7 mouse cellular contexts compared by ENCODE assay signal in genomic region chr2:143207191-143207590, GRCm38 (mm10).
A peak's percentile ranks its signal among the peaks of the same experiment; 100 is the strongest.
DNase-seq lines count a peak whose midpoint lies in the region; ATAC-seq and TF ChIP-seq lines count a peak whose summit lies in the region.

No protein-coding gene starts in this region.

- H3K4me3 ChIP-seq in liver, postnatal 0 days (ENCODE audit: low read depth, low read length): no peak overlapping the region
- no peak overlapping the region for H3K4me3 ChIP-seq in liver, embryonic 11.5 days (ENCODE audit: low read depth, low read length)

- H3K4me2 ChIP-seq in liver, postnatal 0 days (ENCODE audit: low read depth, low read length): no peak overlapping the region
- H3K4me2 ChIP-seq in liver, embryonic 11.5 days: no peak overlapping the region

- WGBS in liver, postnatal 0 days (ENCODE audit: insufficient replicate concordance): 42% methylated on average over 5 of the region's 5 CpGs
- 43% methylated on average over 5 of the region's 5 CpGs for WGBS in liver, embryonic 11.5 days

- TF ChIP-seq CTCF in liver, postnatal 0 days (IDR thresholded peaks at IDR 0.05; ENCODE audit: low read depth): no peak

- no peaks in the 10 kb centered on the region for H3K36me3 ChIP-seq in liver, postnatal 0 days (replicated peaks; ENCODE audit: insufficient read depth, low read length)
- H3K36me3 ChIP-seq in liver, embryonic 11.5 days (ENCODE audit: control insufficient read depth, insufficient read depth, low read length): no peaks in the 10 kb centered on the region

- H3K27me3 ChIP-seq in liver, postnatal 0 days (ENCODE audit: insufficient read depth, low read length): no peaks in the 10 kb centered on the region
- no peaks in the 10 kb centered on the region for H3K27me3 ChIP-seq in liver, embryonic 11.5 days (replicated peaks; ENCODE audit: control insufficient read depth, insufficient read depth, low read length)

- H3K9me3 ChIP-seq in liver, postnatal 0 days (ENCODE audit: low read length): peaks cover 5% of the 10 kb centered on the region; the same call in 1 of the 2 replicates
- H3K9me3 ChIP-seq in liver, embryonic 11.5 days (ENCODE audit: control insufficient read depth, low read length): no peaks in the 10 kb centered on the region

- ATAC-seq in liver, postnatal 0 days: no peak
- ATAC-seq in liver, embryonic 11.5 days (replicated peaks; ENCODE audit: low FRiP score): no peak

- peak; percentile 11 for DNase-seq in liver, postnatal 0 days
- no peak for DNase-seq in liver, embryonic 11.5 days (ENCODE audit: low spot score)
- DNase-seq in NIH3T3 (ENCODE audit: low read depth): peak; percentile 72
- peak; percentile 16 for DNase-seq in c-Kit-positive CD71-negative TER-119-negative erythroid progenitor cells, embryonic 14.5 days (ENCODE audit: low read depth)
- peak; percentile 81 for DNase-seq in mesoderm, embryonic 11.5 days (ENCODE audit: low read depth, low spot score)
- no peak for DNase-seq in layer of hippocampus, adult 9-11 months
- no peak for DNase-seq in frontal cortex, postnatal 14 days (ENCODE audit: low spot score in 2 of 2)

- no peak overlapping the region for H3K27ac ChIP-seq in liver, postnatal 0 days (ENCODE audit: low read depth)
- H3K27ac ChIP-seq in liver, embryonic 11.5 days (ENCODE audit: low read depth, low read length): no peak overlapping the region

- no peaks in the 10 kb centered on the region for H3K4me1 ChIP-seq in liver, postnatal 0 days (ENCODE audit: insufficient read depth)
- H3K4me1 ChIP-seq in liver, embryonic 11.5 days (replicated peaks; ENCODE audit: control insufficient read depth, insufficient read depth, low read length): no peaks in the 10 kb centered on the region

- TF ChIP-seq EP300 in liver, postnatal 0 days (IDR thresholded peaks at IDR 0.05; ENCODE audit: low read depth): no peak

- H3K9ac ChIP-seq in liver, postnatal 0 days (replicated peaks): no peak overlapping the region
- no peak overlapping the region for H3K9ac ChIP-seq in liver, embryonic 11.5 days (ENCODE audit: low read depth, low read length)

Comparison
In these comparisons a context has a peak if more than half of its experiments do, and no peak if none do; other contexts are left out.
1. DNase-seq: peak in liver, postnatal 0 days (single experiment), NIH3T3 (single experiment), c-Kit-positive CD71-negative TER-119-negative erythroid progenitor cells, embryonic 14.5 days (single experiment) and mesoderm, embryonic 11.5 days (single experiment); none in liver, embryonic 11.5 days (single experiment), layer of hippocampus, adult 9-11 months (single experiment) and frontal cortex, postnatal 14 days (0 of 2).